Mouse (Mus musculus) heart, adult 9 months (tissue): ENCODE measurements around the gene Gtf2h4.
A peak's percentile ranks its signal among the peaks of the same experiment; 100 is the strongest.

ENCODE experiments used
- DNase-seq, 2 experiments: peaks; one replicate each; pipeline ENCODE4 v3.0.0; 2022; ENCODE audit warnings: low spot score in 2 of 2

Gtf2h4 gene

DNA sequence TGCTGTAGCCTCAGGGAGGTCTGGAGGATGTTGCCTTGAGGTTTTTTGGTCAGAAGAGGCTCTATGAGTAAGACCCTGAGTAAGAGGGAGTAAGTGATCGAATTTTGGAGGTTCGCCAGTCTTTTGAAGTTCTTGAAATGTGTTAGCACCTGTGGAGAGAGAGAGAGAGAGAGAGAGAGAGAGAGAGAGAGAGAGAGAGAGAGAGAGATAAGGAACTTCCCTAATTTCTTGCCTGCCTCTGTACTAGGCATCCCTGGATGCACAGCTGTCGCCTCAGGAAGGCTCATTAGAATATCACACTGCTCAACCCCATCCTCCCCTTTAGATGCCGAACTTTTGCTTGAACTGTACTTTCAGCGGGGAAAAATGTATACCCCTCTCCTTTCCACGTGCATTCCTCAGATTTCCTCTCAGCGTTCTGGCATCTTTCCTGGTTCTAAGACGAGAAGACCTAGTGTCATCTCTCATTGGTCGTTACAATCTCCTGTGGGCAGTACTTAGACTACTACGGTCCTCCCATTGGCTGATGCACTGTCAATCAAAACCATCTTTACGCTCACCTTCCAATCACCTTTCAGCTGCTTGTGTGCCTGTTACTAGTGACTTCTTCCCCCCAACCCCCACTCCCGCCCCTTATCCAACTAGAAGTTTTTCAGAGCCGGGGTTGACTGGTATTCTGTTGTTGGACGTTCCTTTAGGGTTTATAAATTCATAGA, 34.9 kb downstream of the Gtf2h4 start:
- peak; percentile 77 to 79 for DNase-seq

DNA sequence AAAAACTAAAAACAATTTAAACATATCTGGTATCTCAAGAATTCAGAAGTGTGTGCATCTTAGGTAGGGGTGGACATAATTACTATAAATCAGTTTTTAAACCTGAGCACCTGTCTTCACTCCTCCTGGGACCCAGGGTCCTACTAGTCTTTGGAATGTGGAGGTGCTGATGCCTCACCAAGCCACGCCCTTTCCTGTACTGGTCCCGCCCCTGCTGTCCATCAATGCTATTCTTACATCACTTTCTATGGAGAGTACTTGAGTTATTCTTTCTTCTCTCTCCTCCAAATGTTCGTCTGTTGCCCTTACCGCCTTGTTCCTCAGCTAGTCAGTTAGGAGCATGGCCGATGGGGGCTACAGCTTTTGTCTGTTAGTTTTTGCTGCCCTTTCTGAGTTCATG, 37.2 kb downstream of the Gtf2h4 start:
- DNase-seq, result peak in 1 of 2 experiments; percentile 27

DNA sequence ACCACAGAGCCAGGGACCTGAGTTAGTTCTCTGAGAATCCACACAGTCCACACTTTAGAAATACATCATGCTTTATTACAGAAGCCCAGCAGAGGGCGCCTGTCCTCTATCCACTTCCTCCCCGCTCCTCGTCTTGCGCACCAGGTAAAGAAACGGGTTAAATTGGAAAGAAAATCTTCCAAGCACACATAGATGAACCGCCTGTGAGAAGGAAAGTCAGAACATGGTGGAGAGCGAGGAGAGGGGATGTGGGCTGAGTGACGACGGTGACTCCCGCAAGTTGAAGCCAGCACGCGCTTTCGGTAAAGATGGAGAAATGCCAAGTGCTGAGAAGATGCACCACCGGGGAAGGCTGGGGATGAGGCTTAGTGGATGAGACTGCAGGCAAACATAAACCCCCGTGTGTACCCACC, 37.8 kb downstream of the Gtf2h4 start:
- DNase-seq, result peak; percentile 43 to 66

DNA sequence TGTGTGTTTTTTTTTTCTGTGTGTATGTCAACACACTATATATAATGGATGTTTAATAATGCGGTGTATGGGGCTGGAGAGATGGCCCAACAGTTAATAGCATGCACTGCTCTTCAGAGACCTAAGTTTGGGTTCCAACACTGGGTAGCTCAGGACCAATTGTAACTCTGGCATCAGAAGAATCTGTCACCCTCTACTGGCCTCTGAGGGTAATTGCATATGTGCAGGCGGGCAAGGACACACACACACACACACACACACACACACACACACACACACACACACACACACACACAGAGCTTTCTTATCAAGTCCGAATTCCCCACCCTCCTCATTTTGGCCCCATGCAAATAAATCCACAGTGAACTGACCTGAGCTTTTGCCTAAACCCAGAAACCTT, 38.3 kb downstream of the Gtf2h4 start:
- no peak for DNase-seq

DNA sequence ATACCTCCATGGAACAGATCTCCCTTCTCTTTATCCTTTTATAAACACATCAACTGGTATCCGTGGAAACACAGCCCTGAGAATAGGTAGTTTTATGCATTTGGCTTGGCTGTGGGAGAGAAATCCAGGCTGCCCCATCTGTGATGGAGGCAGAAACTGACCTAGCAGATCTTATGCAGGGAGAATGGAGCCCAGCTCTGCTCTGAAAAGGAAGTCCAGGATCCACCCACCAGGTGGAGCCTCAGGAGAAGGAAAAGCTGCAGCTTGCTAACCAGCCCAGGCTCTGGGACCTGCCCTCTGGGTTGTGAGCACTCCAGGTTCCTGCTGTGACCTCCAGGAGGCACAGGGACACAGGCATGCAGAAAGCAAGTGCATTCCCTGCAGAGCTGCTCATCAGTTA, 39.5 kb downstream of the Gtf2h4 start:
- no peak for DNase-seq

DNA sequence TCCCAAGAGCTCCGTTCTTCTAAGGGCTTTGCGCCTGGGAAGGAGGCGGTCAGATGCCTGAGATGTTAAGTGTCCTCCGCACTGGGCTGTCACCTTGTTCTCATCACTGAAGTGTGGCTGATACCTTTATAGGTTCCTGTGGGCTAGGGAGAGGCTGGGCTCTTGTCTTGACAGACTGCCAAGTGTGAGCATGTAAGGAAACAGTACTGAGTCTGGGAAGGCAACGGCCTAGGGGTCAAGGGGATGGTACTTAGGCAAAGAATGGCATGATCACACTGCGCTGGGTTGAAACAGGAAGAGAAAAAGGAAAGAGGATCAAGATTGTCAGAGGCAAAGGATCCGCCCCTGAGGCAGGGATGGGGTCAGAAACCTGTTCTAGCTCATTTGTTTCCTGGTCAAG, 47.0 kb downstream of the Gtf2h4 start, which contains the start of gene Gm9573:
Gene Gm9573, minus strand, starts transcription at position 101 of the 400 bp plus-strand sequence.
- DNase-seq, result no peak
